Mouse (Mus musculus) kidney, adult 10 weeks (tissue): Measurements from ENCODE around the gene Fcgr2b. TPM values are rescaled to one million over a fixed set of nuclear protein-coding genes. Genes with fewer than 3 reads are reported as not detected.

ENCODE experiments used
- polyA plus RNA-seq: library from polyadenylated mRNA; stranded (reverse); fragments of 350-450 nt; fragmentation: Illumina TruSeq; extraction: RNeasy Lipid Tissue Mini Kit (QIAGEN cat#74804); gene quantifications from one replicate; pipeline ENCODE4 v1.2.3, GENCODE M21; 2014; ENCODE audit warnings: low read depth, low replicate concordance

Gene Fcgr2b
- polyA plus RNA-seq = 108 TPM

GRCm38 (mm10) chr1:170976447-170976846, at the start of gene Fcgr2b:
Gene Fcgr2b, minus strand, starts transcription at chr1:170976547.

GRCm38 (mm10) chr1:171018737-171019136, 42.4 kb upstream of the Fcgr2b start, which contains the start of gene Fcgr4:
Gene Fcgr4, plus strand, starts transcription at chr1:171018920.

GRCm38 (mm10) chr1:170927378-170927777, 49.0 kb downstream of the Fcgr2b start, which contains the start of gene Fcrla:
Gene Fcrla, minus strand, starts transcription at chr1:170927583.

GRCm38 (mm10) chr1:170912891-170913615, 63.3 kb downstream of the Fcgr2b start, which contains the start of gene Fcrlb:
Gene Fcrlb, minus strand, starts transcription at chr1:170912941.

Other genes starting within 250 kb of the Fcgr2b start
- 38.4 TPM for gene Atf6, start 108.8 kb downstream of the Fcgr2b start, polyA plus RNA-seq
- 1.9 TPM for gene Gm26620, start 91.5 kb downstream of the Fcgr2b start, polyA plus RNA-seq
- 27.6 TPM for gene Dusp12, start 91.0 kb downstream of the Fcgr2b start, polyA plus RNA-seq
- not detected for gene Fcrlb, start 63.6 kb downstream of the Fcgr2b start, polyA plus RNA-seq
- not detected for gene Fcrla, start 49.0 kb downstream of the Fcgr2b start, polyA plus RNA-seq
- 3.2 TPM for gene Fcgr4, start 42.4 kb upstream of the Fcgr2b start, polyA plus RNA-seq
- gene Fcgr3, start 88.4 kb upstream of the Fcgr2b start, polyA plus RNA-seq = 3.4 TPM
- gene Cfap126, start 137.4 kb upstream of the Fcgr2b start, polyA plus RNA-seq = 3.7 TPM
- 129 TPM for gene Sdhc, start 174.1 kb upstream of the Fcgr2b start, polyA plus RNA-seq
- 0.20 TPM for gene Mpz, start 174.2 kb upstream of the Fcgr2b start, polyA plus RNA-seq
- 6.5 TPM for gene Pcp4l1, start 219.7 kb upstream of the Fcgr2b start, polyA plus RNA-seq
- gene Nr1i3, start 237.4 kb upstream of the Fcgr2b start, polyA plus RNA-seq = not detected
- 7.3 TPM for gene Tomm40l, start 246.0 kb upstream of the Fcgr2b start, polyA plus RNA-seq
- gene Apoa2, start 248.5 kb upstream of the Fcgr2b start, polyA plus RNA-seq = 3.9 TPM